Mouse (Mus musculus) C2C12 (cell line): ENCODE measurements around the gene Sp9. TPM values are rescaled to one million over a fixed set of nuclear protein-coding genes. Genes with fewer than 3 reads are reported as not detected.

ENCODE experiments used
- H3K27me3 ChIP-seq: one replicate; pipeline ENCODE4 v1.6.1; 2011; ENCODE audit not compliant: control insufficient read depth, insufficient read depth, insufficient read length
- H3K36me3 ChIP-seq: one replicate; pipeline ENCODE4 v1.6.1; 2011; ENCODE audit not compliant: control insufficient read depth, insufficient read depth
- H3K4me3 ChIP-seq: one replicate; pipeline ENCODE4 v1.5.1; 2011; ENCODE audit warnings: mild to moderate bottlenecking, control low read depth; ENCODE audit not compliant: poor library complexity, insufficient read depth, severe bottlenecking
- H3K79me2 ChIP-seq: one replicate; pipeline ENCODE4 v1.6.1; 2011; ENCODE audit not compliant: control insufficient read depth, insufficient read depth
- H3K79me3 ChIP-seq: one replicate; pipeline ENCODE4 v1.6.1; 2011; ENCODE audit warnings: low read depth, control low read depth
- H3ac ChIP-seq: one replicate; pipeline ENCODE3; 2011; ENCODE audit warnings: low read depth; ENCODE audit not compliant: control insufficient read depth, insufficient read length
- CEBPB ChIP-seq: IDR thresholded peaks from one replicate; pipeline ENCODE4 v1.6.1; 2011; ENCODE audit warnings: low read depth, mild to moderate bottlenecking, control low read depth, moderate library complexity
- CTCF ChIP-seq: IDR thresholded peaks from one replicate; pipeline ENCODE4 v1.5.1; 2011; ENCODE audit not compliant: control insufficient read depth, insufficient read depth, insufficient read length
- FOSL1 ChIP-seq: IDR thresholded peaks from one replicate; pipeline ENCODE4 v1.8.0; 2011; ENCODE audit warnings: mild to moderate bottlenecking, low read length; ENCODE audit not compliant: poor library complexity, insufficient read depth, severe bottlenecking
- MAX ChIP-seq: IDR thresholded peaks from one replicate; pipeline ENCODE4 v1.6.1; 2011; ENCODE audit warnings: mild to moderate bottlenecking, control low read depth
- MYOD1 ChIP-seq: IDR thresholded peaks from one replicate; pipeline ENCODE4 v1.6.1; 2011; ENCODE audit warnings: low read depth; ENCODE audit not compliant: control insufficient read depth, insufficient read length
- MYOG ChIP-seq: IDR thresholded peaks from one replicate; pipeline ENCODE4 v1.6.1; 2011; ENCODE audit not compliant: control insufficient read depth, insufficient read length; ENCODE audit errors: extremely low read depth
- USF1 ChIP-seq: IDR thresholded peaks from one replicate; pipeline ENCODE4 v1.6.1; 2011; ENCODE audit warnings: low read depth, mild to moderate bottlenecking, control low read depth, moderate library complexity
- polyA plus RNA-seq: library from polyadenylated mRNA; unstranded; fragments of >200 nt; fragmentation: generic; extraction: Trizol; gene quantifications from one replicate; pipeline ENCODE4 v1.2.1, GENCODE M21; 2012; ENCODE audit warnings: missing spikeins

Gene Sp9
- polyA plus RNA-seq, 1 experiment: 0.02 TPM

GRCm38 (mm10) chr2:73322991-73323390 is 51.3 kb downstream of the Sp9 start:
- Histone ChIP-seq H3K36me3 (no peaks in the 10 kb centered on the region), H3K79me3 (no peaks in the 10 kb centered on the region), H3K79me2 (no peaks in the 10 kb centered on the region), H3K27me3 (no peaks in the 10 kb centered on the region), H3ac (no peak overlapping the region), H3K4me3 (no peak overlapping the region)
- no peak for TF ChIP-seq CTCF
- no peak for TF ChIP-seq MAX
- TF ChIP-seq MYOG: no peak
- no peak for TF ChIP-seq MYOD1
- TF ChIP-seq USF1: no peak
- no peak for TF ChIP-seq CEBPB
- TF ChIP-seq FOSL1: no peak

DNA sequence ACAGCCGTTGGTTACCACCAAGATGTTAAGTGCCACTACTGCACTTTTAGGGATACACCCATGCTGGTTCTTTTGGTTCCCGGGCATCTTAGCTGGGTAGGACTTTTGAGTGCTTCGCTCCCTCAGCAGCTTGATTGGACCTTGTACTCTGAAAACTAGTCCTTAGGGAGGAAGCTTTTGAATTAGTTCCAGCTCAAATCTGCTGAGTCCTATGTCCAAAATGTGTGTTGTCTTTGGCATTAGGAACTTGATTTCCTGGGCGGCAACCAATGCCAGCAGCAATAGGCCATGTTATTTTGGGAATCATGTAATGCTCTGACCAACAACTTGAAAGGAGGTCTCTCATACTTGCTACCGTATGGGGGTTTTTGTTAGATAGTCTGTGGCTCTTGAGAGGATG is 54.1 kb downstream of the Sp9 start:
- TF ChIP-seq USF1 (no peak), MAX (no peak), CEBPB (no peak)
- no peaks in the 10 kb centered on the region for H3K79me2 ChIP-seq
- no peaks in the 10 kb centered on the region for H3K79me3 ChIP-seq
- no peaks in the 10 kb centered on the region for H3K27me3 ChIP-seq
- no peak overlapping the region for H3K4me3 ChIP-seq
- no peak overlapping the region for H3ac ChIP-seq
- no peaks in the 10 kb centered on the region for H3K36me3 ChIP-seq

Other genes starting within 250 kb of the Sp9 start
- gene Ola1, start 53.0 kb upstream of the Sp9 start, polyA plus RNA-seq: 40.4 TPM
- 7.0 TPM for gene Scrn3, start 40.7 kb downstream of the Sp9 start, polyA plus RNA-seq
- 3.4 TPM for gene Cir1, start 40.8 kb downstream of the Sp9 start, polyA plus RNA-seq
- 1.3 TPM for gene Gpr155, start 114.6 kb downstream of the Sp9 start, polyA plus RNA-seq